Mouse (Mus musculus): ENCODE measurements around the gene Isoc2a. TPM values are rescaled to one million over a fixed set of nuclear protein-coding genes. Genes with fewer than 3 reads are reported as not detected.

The Isoc2a gene
- polyA plus RNA-seq, 1 experiment from 2014 or later: 0.82 TPM

GRCm38 (mm10) chr7:4933103-4933502, 56.1 kb downstream of the Isoc2a start:
- no peak for DNase-seq (ENCODE audit: low spot score)
- Histone ChIP-seq H3K4me3 (ENCODE audit: low read depth, low read length) (no peak overlapping the region), H3K4me1 (ENCODE audit: control insufficient read depth, insufficient read depth, low read length) (no peaks in the 10 kb centered on the region), H3K36me3 (ENCODE audit: control insufficient read depth, insufficient read depth, low read length) (no peaks in the 10 kb centered on the region), H3K9me3 (ENCODE audit: control insufficient read depth, low read length) (no peaks in the 10 kb centered on the region), H3K27ac (ENCODE audit: low read depth, low read length) (no peak overlapping the region), H3K9ac (ENCODE audit: low read length) (no peak overlapping the region), H3K27me3 (ENCODE audit: control insufficient read depth, insufficient read depth, low read length) (no peaks in the 10 kb centered on the region), H3K4me2 (ENCODE audit: low read depth) (no peak overlapping the region)
- ATAC-seq (ENCODE audit: insufficient read depth, low FRiP score, low TSS enrichment): no peak
- WGBS: 74% methylated on average over 12 of the region's 12 CpGs

- ATAC-seq (ENCODE audit: insufficient read depth, low FRiP score, low TSS enrichment): no peak
- Histone ChIP-seq H3K4me3 (ENCODE audit: low read depth, low read length) (no peak overlapping the region), H3K9ac (ENCODE audit: low read length) (no peak overlapping the region), H3K36me3 (ENCODE audit: control insufficient read depth, insufficient read depth, low read length) (no peaks in the 10 kb centered on the region), H3K4me2 (ENCODE audit: low read depth) (no peak overlapping the region), H3K9me3 (ENCODE audit: control insufficient read depth, low read length) (no peaks in the 10 kb centered on the region), H3K4me1 (ENCODE audit: control insufficient read depth, insufficient read depth, low read length) (no peaks in the 10 kb centered on the region), H3K27me3 (ENCODE audit: control insufficient read depth, insufficient read depth, low read length) (no peaks in the 10 kb centered on the region), H3K27ac (ENCODE audit: low read depth, low read length) (no peak overlapping the region)
- WGBS: 86% methylated on average over 4 of the region's 4 CpGs
- no peak for DNase-seq (ENCODE audit: low spot score)
These were observed 57.4 kb downstream of the Isoc2a start for GRCm38 (mm10) chr7:4934160-4934914.

- ATAC-seq (ENCODE audit: insufficient read depth, low FRiP score, low TSS enrichment) (no peak), DNase-seq (ENCODE audit: low spot score) (no peak)
- Histone ChIP-seq H3K27ac (ENCODE audit: low read depth, low read length) (no peak overlapping the region), H3K36me3 (ENCODE audit: control insufficient read depth, insufficient read depth, low read length) (no peaks in the 10 kb centered on the region), H3K27me3 (ENCODE audit: control insufficient read depth, insufficient read depth, low read length) (no peaks in the 10 kb centered on the region), H3K9me3 (ENCODE audit: control insufficient read depth, low read length) (no peaks in the 10 kb centered on the region), H3K4me1 (ENCODE audit: control insufficient read depth, insufficient read depth, low read length) (no peaks in the 10 kb centered on the region), H3K9ac (ENCODE audit: low read length) (no peak overlapping the region), H3K4me2 (ENCODE audit: low read depth) (no peak overlapping the region), H3K4me3 (ENCODE audit: low read depth, low read length) (no peak overlapping the region)
- 79% methylated on average over 10 of the region's 10 CpGs for WGBS
These were observed 59.9 kb downstream of the Isoc2a start for GRCm38 (mm10) chr7:4936832-4937231.

GRCm38 (mm10) chr7:4937392-4937791, 60.4 kb downstream of the Isoc2a start:
- ATAC-seq (ENCODE audit: insufficient read depth, low FRiP score, low TSS enrichment) (no peak), DNase-seq (ENCODE audit: low spot score) (no peak)
- H3K27ac ChIP-seq (ENCODE audit: low read depth, low read length): no peak overlapping the region
- WGBS: 86% methylated on average over 11 of the region's 11 CpGs
- H3K36me3 ChIP-seq (ENCODE audit: control insufficient read depth, insufficient read depth, low read length): no peaks in the 10 kb centered on the region
- no peaks in the 10 kb centered on the region for H3K9me3 ChIP-seq (ENCODE audit: control insufficient read depth, low read length)
- no peaks in the 10 kb centered on the region for H3K4me1 ChIP-seq (ENCODE audit: control insufficient read depth, insufficient read depth, low read length)
- no peak overlapping the region for H3K9ac ChIP-seq (ENCODE audit: low read length)
- H3K27me3 ChIP-seq (ENCODE audit: control insufficient read depth, insufficient read depth, low read length): no peaks in the 10 kb centered on the region
- H3K4me3 ChIP-seq (ENCODE audit: low read depth, low read length): no peak overlapping the region
- no peak overlapping the region for H3K4me2 ChIP-seq (ENCODE audit: low read depth)

GRCm38 (mm10) chr7:4938456-4938855, 61.5 kb downstream of the Isoc2a start:
- Histone ChIP-seq H3K4me2 (ENCODE audit: low read depth) (no peak overlapping the region), H3K9me3 (ENCODE audit: control insufficient read depth, low read length) (no peaks in the 10 kb centered on the region), H3K4me3 (ENCODE audit: low read depth, low read length) (no peak overlapping the region), H3K27me3 (ENCODE audit: control insufficient read depth, insufficient read depth, low read length) (no peaks in the 10 kb centered on the region), H3K36me3 (ENCODE audit: control insufficient read depth, insufficient read depth, low read length) (no peaks in the 10 kb centered on the region), H3K9ac (ENCODE audit: low read length) (no peak overlapping the region), H3K27ac (ENCODE audit: low read depth, low read length) (no peak overlapping the region), H3K4me1 (ENCODE audit: control insufficient read depth, insufficient read depth, low read length) (no peaks in the 10 kb centered on the region)
- ATAC-seq (ENCODE audit: insufficient read depth, low FRiP score, low TSS enrichment): 0 out of 2 replicates have a peak, but pooled peaks have one; percentile 31
- peak; percentile 60 for DNase-seq (ENCODE audit: low spot score)
- 33% methylated on average over 2 of the region's 2 CpGs for WGBS

- peak; percentile 84 for DNase-seq (ENCODE audit: low spot score)
- Histone ChIP-seq H3K4me3 (ENCODE audit: low read depth, low read length) (no peak overlapping the region), H3K9me3 (ENCODE audit: control insufficient read depth, low read length) (no peaks in the 10 kb centered on the region), H3K4me2 (ENCODE audit: low read depth) (no peak overlapping the region), H3K4me1 (ENCODE audit: control insufficient read depth, insufficient read depth, low read length) (no peaks in the 10 kb centered on the region), H3K27ac (ENCODE audit: low read depth, low read length) (no peak overlapping the region), H3K9ac (ENCODE audit: low read length) (no peak overlapping the region), H3K27me3 (ENCODE audit: control insufficient read depth, insufficient read depth, low read length) (no peaks in the 10 kb centered on the region), H3K36me3 (ENCODE audit: control insufficient read depth, insufficient read depth, low read length) (no peaks in the 10 kb centered on the region; the same call in 1 of the 2 replicates)
- 21% methylated on average over 9 of the region's 9 CpGs for WGBS
- no peak for ATAC-seq (ENCODE audit: insufficient read depth, low FRiP score, low TSS enrichment)
These were observed 63.1 kb downstream of the Isoc2a start for GRCm38 (mm10) chr7:4940068-4940479.

- H3K4me3 ChIP-seq (ENCODE audit: low read depth, low read length): no peak overlapping the region
- no peaks in the 10 kb centered on the region; the same call in 1 of the 2 replicates for H3K36me3 ChIP-seq (ENCODE audit: control insufficient read depth, insufficient read depth, low read length)
- ATAC-seq (ENCODE audit: insufficient read depth, low FRiP score, low TSS enrichment): no peak
- no peaks in the 10 kb centered on the region for H3K9me3 ChIP-seq (ENCODE audit: control insufficient read depth, low read length)
- no peak overlapping the region for H3K9ac ChIP-seq (ENCODE audit: low read length)
- no peaks in the 10 kb centered on the region for H3K4me1 ChIP-seq (ENCODE audit: control insufficient read depth, insufficient read depth, low read length)
- H3K4me2 ChIP-seq (ENCODE audit: low read depth): no peak overlapping the region
- H3K27me3 ChIP-seq (ENCODE audit: control insufficient read depth, insufficient read depth, low read length): no peaks in the 10 kb centered on the region
- 54% methylated on average over 5 of the region's 5 CpGs for WGBS
- H3K27ac ChIP-seq (ENCODE audit: low read depth, low read length): no peak overlapping the region
- DNase-seq (ENCODE audit: low spot score): no peak
These were observed 65.7 kb downstream of the Isoc2a start for GRCm38 (mm10) chr7:4942673-4943072.

- Histone ChIP-seq H3K27me3 (ENCODE audit: control insufficient read depth, insufficient read depth, low read length) (no peaks in the 10 kb centered on the region), H3K4me3 (ENCODE audit: low read depth, low read length) (no peak overlapping the region), H3K9ac (ENCODE audit: low read length) (no peak overlapping the region), H3K27ac (ENCODE audit: low read depth, low read length) (no peak overlapping the region), H3K36me3 (ENCODE audit: control insufficient read depth, insufficient read depth, low read length) (no peaks in the 10 kb centered on the region; the same call in 1 of the 2 replicates), H3K9me3 (ENCODE audit: control insufficient read depth, low read length) (no peaks in the 10 kb centered on the region), H3K4me1 (ENCODE audit: control insufficient read depth, insufficient read depth, low read length) (no peaks in the 10 kb centered on the region), H3K4me2 (ENCODE audit: low read depth) (peak overlapping the region; percentile 27; the same call in 1 of the 2 replicates)
- ATAC-seq (ENCODE audit: insufficient read depth, low FRiP score, low TSS enrichment) (peak; percentile 55; the same call in 1 of the 2 replicates), DNase-seq (ENCODE audit: low spot score) (peak; percentile 88)
- WGBS: 24% methylated on average over 15 of the region's 15 CpGs
These were observed 66.4 kb downstream of the Isoc2a start for GRCm38 (mm10) chr7:4943223-4943815.

Data from neural tube, embryonic 11.5 days (tissue).